Mouse (Mus musculus) midbrain, embryonic 13.5 days (tissue): ENCODE data around the gene Asb2. TPM values are rescaled to one million over a fixed set of nuclear protein-coding genes. Genes with fewer than 3 reads are reported as not detected.

Experiments used
- ATAC-seq: fragments of 200-750 bp; cut with Nextera tagmentation; 2 replicates; pipeline ENCODE4 v1.8.0; 2017; ENCODE audit warnings: mild to moderate bottlenecking, moderate TSS enrichment, moderate library complexity
- H3K27ac ChIP-seq: fragments of 300-500 bp; sonication (generic); 2 replicates; pipeline ENCODE4 v1.5.1; 2015; ENCODE audit warnings: inconsistent platforms, mild to moderate bottlenecking, moderate library complexity
- H3K27me3 ChIP-seq: fragments of 300-500 bp; sonication (generic); 2 replicates; pipeline ENCODE4 v1.6.1; 2015; ENCODE audit warnings: mild to moderate bottlenecking, inconsistent platforms
- H3K36me3 ChIP-seq: fragments of 300-500 bp; sonication (generic); 2 replicates; pipeline ENCODE4 v1.6.1; 2015; ENCODE audit warnings: mild to moderate bottlenecking, inconsistent platforms
- H3K4me1 ChIP-seq: fragments of 300-500 bp; sonication (generic); replicated peaks from 2 replicates; pipeline ENCODE4 v1.6.1; 2015; ENCODE audit warnings: inconsistent platforms
- H3K4me2 ChIP-seq: fragments of 300-500 bp; sonication (generic); replicated peaks from 2 replicates; pipeline ENCODE4 v1.6.1; 2015; ENCODE audit warnings: moderate library complexity, mild to moderate bottlenecking, inconsistent platforms
- H3K4me3 ChIP-seq: fragments of 300-500 bp; sonication (generic); replicated peaks from 2 replicates; pipeline ENCODE4 v1.5.1; 2015; ENCODE audit warnings: mild to moderate bottlenecking, inconsistent platforms
- H3K9ac ChIP-seq: fragments of 300-500 bp; sonication (generic); replicated peaks from 2 replicates; pipeline ENCODE4 v1.6.1; 2015; ENCODE audit warnings: mild to moderate bottlenecking, inconsistent platforms
- H3K9me3 ChIP-seq: fragments of 300-500 bp; sonication (generic); 2 replicates; pipeline ENCODE4 v1.6.1; 2016; ENCODE audit warnings: mild to moderate bottlenecking, inconsistent platforms
- WGBS: fragments of 180-500 bp; shearing (Covaris S2); methylation state at CpG from one replicate; pipeline ENCODE4 v1.1.7; 2015; 5-methylcytosine and 5-hydroxymethylcytosine counted together
- polyA plus RNA-seq: library from polyadenylated mRNA; unstranded; fragments of >200 nt; fragmentation: Nextera tagmentation; extraction: Ambion mirVana; gene quantifications from 2 replicates; pipeline ENCODE4 v1.2.1, GENCODE M21; 2015

The Asb2 gene
- polyA plus RNA-seq, 1 experiment from 2014 or later: 0.57 TPM

- Histone ChIP-seq H3K27ac (no peak overlapping the region), H3K27me3 (no peaks in the 10 kb centered on the region), H3K9ac (no peak overlapping the region), H3K36me3 (no peaks in the 10 kb centered on the region), H3K4me2 (no peak overlapping the region), H3K4me1 (no peaks in the 10 kb centered on the region), H3K9me3 (peaks cover 13% of the 10 kb centered on the region; the same call in 1 of the 2 replicates), H3K4me3 (no peak overlapping the region)
- no peak for ATAC-seq
- WGBS: 74% methylated on average over 4 of the region's 4 CpGs
These were observed 73.9 kb downstream of the Asb2 start for GRCm38 (mm10) chr12:103281912-103282311.

- Histone ChIP-seq H3K9me3 (peaks cover 13% of the 10 kb centered on the region; the same call in 1 of the 2 replicates), H3K27me3 (no peaks in the 10 kb centered on the region), H3K36me3 (no peaks in the 10 kb centered on the region), H3K4me2 (no peak overlapping the region), H3K4me3 (no peak overlapping the region), H3K9ac (no peak overlapping the region), H3K4me1 (no peaks in the 10 kb centered on the region), H3K27ac (no peak overlapping the region)
- WGBS: 73% methylated on average over 2 of the region's 2 CpGs
- no peak for ATAC-seq
These were observed 74.3 kb downstream of the Asb2 start for GRCm38 (mm10) chr12:103281491-103281890.

- H3K27ac ChIP-seq: no peak overlapping the region
- H3K9ac ChIP-seq: no peak overlapping the region
- H3K4me3 ChIP-seq: no peak overlapping the region
- H3K36me3 ChIP-seq: no peaks in the 10 kb centered on the region
- no peak for ATAC-seq
- no peaks in the 10 kb centered on the region for H3K4me1 ChIP-seq
- WGBS: 85% methylated on average over 4 of the region's 4 CpGs
- H3K9me3 ChIP-seq: peaks cover 13% of the 10 kb centered on the region; the same call in 1 of the 2 replicates
- H3K4me2 ChIP-seq: no peak overlapping the region
- no peaks in the 10 kb centered on the region for H3K27me3 ChIP-seq
These were observed 79.4 kb downstream of the Asb2 start for GRCm38 (mm10) chr12:103276422-103276821.

- Histone ChIP-seq H3K27me3 (no peaks in the 10 kb centered on the region), H3K9me3 (peaks cover 13% of the 10 kb centered on the region; the same call in 1 of the 2 replicates), H3K27ac (no peak overlapping the region), H3K4me2 (no peak overlapping the region), H3K9ac (no peak overlapping the region), H3K36me3 (no peaks in the 10 kb centered on the region), H3K4me1 (no peaks in the 10 kb centered on the region), H3K4me3 (no peak overlapping the region)
- WGBS: 89% methylated on average over 2 of the region's 2 CpGs
- no peak for ATAC-seq
These were observed 82.1 kb downstream of the Asb2 start for GRCm38 (mm10) chr12:103273732-103274131.

GRCm38 (mm10) chr12:103273051-103273450 is 82.8 kb downstream of the Asb2 start:
- Histone ChIP-seq H3K9ac (no peak overlapping the region), H3K27ac (no peak overlapping the region)
- WGBS: 76% methylated on average over 6 of the region's 6 CpGs

GRCm38 (mm10) chr12:103272176-103272575 is 83.6 kb downstream of the Asb2 start:
- H3K9me3 ChIP-seq: no peaks in the 10 kb centered on the region
- ATAC-seq: no peak
- H3K4me3 ChIP-seq: no peak overlapping the region
- no peak overlapping the region for H3K27ac ChIP-seq
- no peaks in the 10 kb centered on the region for H3K36me3 ChIP-seq
- H3K4me2 ChIP-seq: no peak overlapping the region
- no peaks in the 10 kb centered on the region for H3K4me1 ChIP-seq
- WGBS: 93% methylated on average over 3 of the region's 3 CpGs
- no peaks in the 10 kb centered on the region for H3K27me3 ChIP-seq
- H3K9ac ChIP-seq: no peak overlapping the region

More at GRCm38 (mm10) chr12:103273051-103273450, 82.8 kb downstream of the Asb2 start:
- no peak overlapping the region for H3K4me3 ChIP-seq
- H3K4me2 ChIP-seq: no peak overlapping the region
- ATAC-seq: no peak
- H3K9me3 ChIP-seq: 0 out of 2 replicates have a peak, but pooled peaks cover 7% of the 10 kb centered on the region
- H3K4me1 ChIP-seq: no peaks in the 10 kb centered on the region
- H3K36me3 ChIP-seq: no peaks in the 10 kb centered on the region
- H3K27me3 ChIP-seq: no peaks in the 10 kb centered on the region

Other genes starting within 250 kb of the Asb2 start
- 1.6 and 2.1 TPM in 2 replicates for gene Prima1, start 113.9 kb downstream of the Asb2 start, polyA plus RNA-seq
- gene Fam181a, start 45.0 kb downstream of the Asb2 start, polyA plus RNA-seq: 19.4 and 21.1 TPM in 2 replicates
- gene Otub2, start 32.7 kb upstream of the Asb2 start, polyA plus RNA-seq: 18.3 and 19.6 TPM in 2 replicates
- gene 9330161L09Rik, start 51.8 kb upstream of the Asb2 start, polyA plus RNA-seq: 0.68 and 1.2 TPM in 2 replicates
- gene Ddx24, start 69.8 kb upstream of the Asb2 start, polyA plus RNA-seq: 138 and 163 TPM in 2 replicates
- 5.2 and 6.2 TPM in 2 replicates for gene Ifi27, start 78.2 kb upstream of the Asb2 start, polyA plus RNA-seq
- 3.0 and 6.2 TPM in 2 replicates for gene Ifi27l2a, start 87.7 kb upstream of the Asb2 start, polyA plus RNA-seq
- gene Ifi27l2b, start 101.2 kb upstream of the Asb2 start, polyA plus RNA-seq: not detected in 2 replicates
- gene Ppp4r4, start 176.3 kb upstream of the Asb2 start, polyA plus RNA-seq: 2.0 and 2.2 TPM in 2 replicates